Mouse (Mus musculus) kidney, embryonic 14.5 days (tissue): ENCODE results near the gene Hyal1. TPM values are rescaled to one million over a fixed set of nuclear protein-coding genes. Genes with fewer than 3 reads are reported as not detected.

Source experiments
- polyA plus RNA-seq: library from polyadenylated mRNA; unstranded; fragments of >200 nt; fragmentation: Nextera tagmentation; extraction: Ambion mirVana; gene quantifications from 2 replicates; pipeline ENCODE4 v1.2.1, GENCODE M21; 2014

Hyal1 gene
- polyA plus RNA-seq, 1 experiment from 2014 or later, result 6.8 TPM

Other genes with a start within 250 kb of the Hyal1 start
- 9.7 and 11.3 TPM in 2 replicates for gene Hemk1, start 238.6 kb upstream of the Hyal1 start, polyA plus RNA-seq
- gene 6430571L13Rik, start 236.3 kb upstream of the Hyal1 start, polyA plus RNA-seq, result 0.31 and 0.43 TPM in 2 replicates
- 0.77 and 0.87 TPM in 2 replicates for gene Cacna2d2, start 177.3 kb upstream of the Hyal1 start, polyA plus RNA-seq
- 45.0 and 49.9 TPM in 2 replicates for gene Tmem115, start 43.0 kb upstream of the Hyal1 start, polyA plus RNA-seq
- 28.7 and 32.3 TPM in 2 replicates for gene Cyb561d2, start 34.7 kb upstream of the Hyal1 start, polyA plus RNA-seq
- gene Nprl2, start 34.7 kb upstream of the Hyal1 start, polyA plus RNA-seq, result 41.0 and 48.6 TPM in 2 replicates
- 0.76 and 1.7 TPM in 2 replicates for gene Zmynd10, start 29.6 kb upstream of the Hyal1 start, polyA plus RNA-seq
- gene Rassf1, start 25.4 kb upstream of the Hyal1 start, polyA plus RNA-seq, result 53.2 and 60.1 TPM in 2 replicates
- 39.0 and 45.9 TPM in 2 replicates for gene Tusc2, start 13.7 kb upstream of the Hyal1 start, polyA plus RNA-seq
- 135 and 136 TPM in 2 replicates for gene Hyal2, start 9.0 kb upstream of the Hyal1 start, polyA plus RNA-seq
- gene Naa80, start 2.0 kb downstream of the Hyal1 start, polyA plus RNA-seq, result 16.0 and 18.4 TPM in 2 replicates
- gene Hyal3, start 3.9 kb downstream of the Hyal1 start, polyA plus RNA-seq, result 0.84 and 1.5 TPM in 2 replicates
- gene Ifrd2, start 10.7 kb downstream of the Hyal1 start, polyA plus RNA-seq, result 59.1 and 61.4 TPM in 2 replicates
- 6.4 and 9.5 TPM in 2 replicates for gene Sema3b, start 32.3 kb downstream of the Hyal1 start, polyA plus RNA-seq
- 386 and 445 TPM in 2 replicates for gene Gnai2, start 58.4 kb downstream of the Hyal1 start, polyA plus RNA-seq
- gene Slc38a3, start 92.6 kb downstream of the Hyal1 start, polyA plus RNA-seq, result 4.8 and 6.5 TPM in 2 replicates
- 4.7 and 5.3 TPM in 2 replicates for gene Gnat1, start 102.8 kb downstream of the Hyal1 start, polyA plus RNA-seq
- gene Sema3f, start 133.5 kb downstream of the Hyal1 start, polyA plus RNA-seq, result 32.4 and 38.4 TPM in 2 replicates
- gene Rbm5, start 194.1 kb downstream of the Hyal1 start, polyA plus RNA-seq, result 128 and 193 TPM in 2 replicates